8 mouse cellular contexts compared by ENCODE assay signal in the genomic region with DNA sequence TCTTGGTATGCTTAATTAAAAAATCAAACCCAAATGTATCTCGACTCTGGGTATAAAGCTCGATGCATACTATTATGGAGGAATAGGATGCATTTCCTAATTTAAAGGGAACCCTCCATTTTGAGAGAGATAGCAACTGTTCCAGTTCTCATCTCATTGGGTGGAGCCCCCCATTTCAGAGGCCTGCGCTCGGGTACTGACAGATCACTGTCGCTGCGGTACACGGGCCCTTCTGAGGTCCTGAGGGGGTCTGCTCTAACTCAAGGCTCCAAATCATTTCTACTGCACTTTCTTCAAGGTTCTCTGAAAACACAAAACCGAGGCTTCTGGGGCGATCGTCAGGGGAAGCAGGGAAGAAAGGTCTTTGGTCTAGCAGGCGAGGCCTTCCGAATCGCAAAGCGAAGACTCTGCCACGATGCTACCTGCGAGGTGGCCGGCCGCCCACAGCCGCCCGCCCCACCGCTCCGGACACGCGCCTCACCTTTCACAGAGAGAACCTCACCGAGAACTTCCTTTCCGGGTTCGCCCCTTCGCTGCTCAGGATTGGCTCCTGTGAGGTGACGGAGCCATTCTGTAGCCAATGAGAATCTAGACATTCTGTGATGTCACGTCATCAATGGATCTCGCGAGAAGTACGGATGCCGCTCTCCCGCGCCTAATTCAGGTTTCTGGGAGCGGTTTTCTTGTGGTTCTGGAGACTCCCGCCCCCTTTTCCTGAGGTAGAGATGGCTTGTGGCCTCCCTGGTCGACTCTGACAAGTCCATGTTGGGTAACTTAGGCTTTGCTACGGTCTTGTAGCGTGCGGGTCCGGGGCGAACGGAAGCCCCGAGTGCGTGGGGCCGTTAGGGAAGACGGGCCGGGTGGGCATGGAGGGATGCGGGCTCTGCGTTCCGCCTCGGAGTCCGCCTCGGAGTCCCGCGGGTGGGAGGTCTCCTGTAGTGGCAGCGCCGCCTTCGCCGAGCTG. TPM values are rescaled to one million over a fixed set of nuclear protein-coding genes. Genes with fewer than 3 reads are reported as not detected.
DNase-seq lines count a peak whose midpoint lies in the region; ATAC-seq lines count a peak whose summit lies in the region.

A gene (plus strand): TSS at position 616 of the 964 bp plus-strand sequence.
A gene (minus strand): TSS at position 818 of the 964 bp plus-strand sequence.

- no peaks in the 10 kb centered on the region for H3K9me3 ChIP-seq in hindbrain, embryonic 15.5 days

- H3K4me3 ChIP-seq in hindbrain, embryonic 15.5 days: peak within 1 kb of the TSS; percentile 76

- no peaks in the 10 kb centered on the region for H3K27me3 ChIP-seq in hindbrain, embryonic 15.5 days

- peak within 1 kb of the TSS; percentile 97 for H3K27ac ChIP-seq in hindbrain, embryonic 15.5 days (replicated peaks)

- DNase-seq in T-cell, adult 2 months (ENCODE audit: low spot score): peak; percentile 90
- DNase-seq in cerebellum, postnatal 36 days: peak; percentile 86 to 93
- peak; percentile 93 to 96 for DNase-seq in frontal cortex, postnatal 36 days (ENCODE audit: low spot score in 2 of 2)
- DNase-seq in left cerebral cortex, adult 11 months (ENCODE audit: low spot score): peak; percentile 94
- DNase-seq in lung, postnatal 4 days: peak; percentile 92 to 95
- DNase-seq in retina, postnatal 7 days (ENCODE audit: low read depth, low spot score): peak; percentile 96
- DNase-seq in urinary bladder, adult 2 months (ENCODE audit: low spot score): peak; percentile 78

- peak within 1 kb of the TSS; percentile 84 for H3K9ac ChIP-seq in hindbrain, embryonic 15.5 days

- H3K4me2 ChIP-seq in hindbrain, embryonic 15.5 days: peak within 1 kb of the TSS; percentile 90

- peak; percentile 100 for ATAC-seq in hindbrain, embryonic 15.5 days (ENCODE audit: low FRiP score, low read depth)

- H3K36me3 ChIP-seq in hindbrain, embryonic 15.5 days: peaks cover 37% of the 10 kb centered on the region

- peaks cover 11% of the 10 kb centered on the region for H3K4me1 ChIP-seq in hindbrain, embryonic 15.5 days (replicated peaks)

- under 1% methylated on average over 62 of the region's 62 CpGs for WGBS in hindbrain, embryonic 15.5 days

RNA-seq across cellular contexts. Expression of the first gene that starts in this region (rescaled TPM):
- polyA plus RNA-seq in hindbrain, embryonic 15.5 days (2015; fragmentation: Nextera tagmentation; extraction: Ambion mirVana): 11.5 and 12.5 TPM in 2 replicates
- 8.6 and 9.3 TPM in 2 replicates for polyA plus RNA-seq in urinary bladder, adult 2 months (2012; rRNA removed)

RNA-seq across cellular contexts. Expression of the second gene that starts in this region (rescaled TPM):
- 25.6 and 26.8 TPM in 2 replicates for polyA plus RNA-seq in hindbrain, embryonic 15.5 days (2015; fragmentation: Nextera tagmentation; extraction: Ambion mirVana)
- 18.0 and 18.9 TPM in 2 replicates for polyA plus RNA-seq in urinary bladder, adult 2 months (2012; rRNA removed)

Comparison
In these comparisons a context has a peak if more than half of its experiments do, and no peak if none do; other contexts are left out.
1. Peak in every context shown above with its lines: DNase-seq, ATAC-seq, H3K4me3 ChIP-seq and H3K27ac ChIP-seq.